Mouse (Mus musculus) forebrain, embryonic 16.5 days (tissue): ENCODE data around the gene Nxph4. TPM values are rescaled to one million over a fixed set of nuclear protein-coding genes. Genes with fewer than 3 reads are reported as not detected.

Source experiments
- ATAC-seq: fragments of 200-750 bp; cut with Nextera tagmentation; 2 replicates; pipeline ENCODE4 v1.8.0; 2017; ENCODE audit warnings: mild to moderate bottlenecking, moderate library complexity
- H3K27ac ChIP-seq: fragments of 300-500 bp; sonication (generic); 2 replicates; pipeline ENCODE4 v1.5.1; 2014; ENCODE audit warnings: low read length, control low read depth
- H3K27me3 ChIP-seq: fragments of 300-500 bp; sonication (generic); replicated peaks from 2 replicates; pipeline ENCODE4 v1.6.1; 2014; ENCODE audit warnings: low read length; ENCODE audit not compliant: control insufficient read depth, insufficient read depth
- H3K36me3 ChIP-seq: fragments of 300-500 bp; sonication (generic); 2 replicates; pipeline ENCODE4 v1.6.1; 2014; ENCODE audit not compliant: control insufficient read depth, insufficient read depth
- H3K4me1 ChIP-seq: fragments of 300-500 bp; sonication (generic); replicated peaks from 2 replicates; pipeline ENCODE4 v1.6.1; 2014; ENCODE audit warnings: low read length; ENCODE audit not compliant: control insufficient read depth, insufficient read depth
- H3K4me2 ChIP-seq: fragments of 300-500 bp; sonication (generic); 2 replicates; pipeline ENCODE4 v1.6.1; 2014; ENCODE audit warnings: mild to moderate bottlenecking, low read length, control low read depth
- H3K4me3 ChIP-seq: fragments of 300-500 bp; sonication (generic); replicated peaks from 2 replicates; pipeline ENCODE4 v1.5.1; 2014; ENCODE audit warnings: mild to moderate bottlenecking, low read length, control low read depth
- H3K9ac ChIP-seq: fragments of 300-500 bp; sonication (generic); replicated peaks from 2 replicates; pipeline ENCODE4 v1.6.1; 2014; ENCODE audit warnings: low read depth, low read length, control low read depth
- H3K9me3 ChIP-seq: fragments of 300-500 bp; sonication (generic); 2 replicates; pipeline ENCODE4 v1.6.1; 2016; ENCODE audit warnings: low read length; ENCODE audit not compliant: control insufficient read depth
- WGBS: fragments of 180-500 bp; shearing (Covaris S2); extraction: QIAGEN DNeasy Blood & Tissue Kit; methylation state at CpG from one replicate; pipeline ENCODE4 v1.1.7; 2014; 5-methylcytosine and 5-hydroxymethylcytosine counted together
- polyA plus RNA-seq: library from polyadenylated mRNA; unstranded; fragments of >200 nt; fragmentation: Nextera tagmentation; extraction: Ambion mirVana; gene quantifications from 2 replicates; pipeline ENCODE4 v1.2.1, GENCODE M21; 2015

Gene Nxph4
- polyA plus RNA-seq, 1 experiment from 2014 or later, result 36.0 TPM

DNA sequence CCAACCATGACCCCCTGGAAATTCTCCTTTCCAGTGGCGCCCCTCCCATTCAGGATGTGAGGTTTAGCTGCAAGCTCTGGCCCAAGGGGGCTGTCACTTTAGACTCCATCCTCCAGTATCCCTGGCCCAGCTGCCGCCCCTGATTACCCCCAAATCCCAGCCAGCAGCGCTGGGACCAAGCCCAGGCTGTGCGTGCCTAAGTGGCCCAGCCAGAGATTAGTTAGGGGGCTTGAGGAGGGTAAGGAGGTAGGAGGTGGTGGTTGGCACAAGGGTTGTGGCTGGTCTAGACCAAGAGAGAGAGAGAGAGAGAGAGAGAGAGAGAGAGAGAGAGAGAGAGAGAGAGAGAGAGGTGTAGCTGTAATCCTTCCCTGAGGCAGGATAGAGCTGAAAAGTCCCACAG is 2.8 kb downstream of the Nxph4 start:
- Histone ChIP-seq H3K4me1 (peaks cover 52% of the 10 kb centered on the region), H3K4me3 (peak overlapping the region; percentile 30), H3K36me3 (no peaks in the 10 kb centered on the region), H3K4me2 (peak overlapping the region; percentile 25), H3K9me3 (no peaks in the 10 kb centered on the region), H3K27me3 (peaks cover 50% of the 10 kb centered on the region), H3K9ac (no peak overlapping the region), H3K27ac (no peak overlapping the region)
- 1% methylated on average over 4 of the region's 4 CpGs for WGBS
- ATAC-seq, result no peak

DNA sequence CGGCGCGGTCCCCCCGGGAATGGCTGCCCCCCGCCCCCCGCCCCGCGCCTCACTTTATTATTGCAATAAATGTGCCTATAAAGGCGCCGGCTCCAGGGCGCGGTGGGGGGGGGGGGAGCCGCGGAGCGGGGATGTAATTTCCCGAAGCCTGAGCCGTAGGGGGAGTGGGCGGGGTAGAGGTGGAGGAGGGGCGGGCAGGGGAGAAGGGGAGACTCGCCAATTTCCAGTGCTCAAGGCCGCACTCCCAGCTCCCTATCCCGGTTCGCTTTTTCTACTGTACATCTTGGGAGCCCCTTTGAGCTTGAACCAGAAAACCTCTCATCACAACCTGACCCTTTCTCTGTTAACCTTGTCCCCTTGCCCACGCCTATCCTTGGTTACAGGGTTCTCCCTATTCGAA is 3.4 kb downstream of the Nxph4 start:
- under 1% methylated on average over 19 of the region's 25 CpGs for WGBS
- Histone ChIP-seq H3K4me3 (peak overlapping the region; percentile 30), H3K27me3 (peaks cover 54% of the 10 kb centered on the region), H3K4me2 (peak overlapping the region; percentile 59), H3K36me3 (no peaks in the 10 kb centered on the region), H3K9ac (peak overlapping the region; percentile 16), H3K27ac (no peak overlapping the region), H3K9me3 (no peaks in the 10 kb centered on the region), H3K4me1 (peaks cover 53% of the 10 kb centered on the region)
- ATAC-seq, result no peak

DNA sequence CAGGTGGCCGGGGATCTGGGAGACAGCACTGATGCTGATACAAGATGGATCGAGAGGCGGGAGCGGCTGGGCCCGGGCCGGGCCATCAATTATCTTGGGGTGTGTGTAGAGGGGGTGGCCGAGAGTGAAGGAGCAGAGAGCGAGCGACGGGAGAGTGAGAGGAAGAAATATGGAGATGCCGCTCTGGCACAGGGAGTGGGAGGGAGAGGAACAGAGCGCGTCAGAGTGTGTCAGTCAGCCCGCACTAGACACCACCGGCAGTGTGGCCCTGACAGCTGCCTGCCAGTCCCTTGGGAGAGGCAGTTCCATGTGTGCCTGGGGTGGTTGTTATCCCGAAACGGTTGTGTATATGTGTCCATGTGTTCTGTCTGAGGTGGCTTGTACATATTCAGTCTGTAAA is 6.9 kb downstream of the Nxph4 start:
- Histone ChIP-seq H3K9me3 (no peaks in the 10 kb centered on the region), H3K27ac (no peak overlapping the region), H3K4me2 (0 out of 2 replicates have a peak overlapping the region, but pooled peaks have one; percentile 15), H3K4me1 (peaks cover 48% of the 10 kb centered on the region), H3K36me3 (no peaks in the 10 kb centered on the region), H3K4me3 (no peak overlapping the region), H3K9ac (no peak overlapping the region; the same call in 1 of the 2 replicates), H3K27me3 (peaks cover 54% of the 10 kb centered on the region)
- 6% methylated on average over 17 of the region's 17 CpGs for WGBS
- ATAC-seq, result peak; percentile 25; the same call in 1 of the 2 replicates

DNA sequence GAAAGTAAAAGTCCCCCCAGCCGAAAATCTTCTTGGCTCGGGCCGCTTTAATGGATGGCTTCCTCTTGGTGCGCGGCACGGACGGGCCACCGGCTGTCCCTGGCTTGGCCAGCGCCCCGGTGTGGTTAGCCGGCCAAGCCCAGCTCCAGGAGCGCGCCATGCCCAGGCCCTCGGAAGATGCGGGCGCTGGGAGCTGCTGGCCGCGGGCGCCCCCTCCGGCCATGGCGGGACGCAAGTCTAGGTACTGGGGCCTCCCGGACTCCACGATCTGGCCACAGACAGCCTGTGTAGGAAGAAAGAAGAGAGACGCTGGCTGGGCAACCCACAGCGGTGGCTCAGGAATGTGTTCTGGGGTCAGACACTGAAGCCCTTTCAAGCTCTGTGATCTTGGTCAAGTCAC is 7.7 kb downstream of the Nxph4 start:
- no peak overlapping the region for H3K27ac ChIP-seq
- no peak overlapping the region for H3K4me3 ChIP-seq
- peaks cover 50% of the 10 kb centered on the region for H3K4me1 ChIP-seq
- H3K9me3 ChIP-seq, result no peaks in the 10 kb centered on the region
- H3K9ac ChIP-seq, result peak overlapping the region; percentile 7; the same call in 1 of the 2 replicates
- no peak for ATAC-seq
- peaks cover 51% of the 10 kb centered on the region for H3K27me3 ChIP-seq
- no peaks in the 10 kb centered on the region for H3K36me3 ChIP-seq
- WGBS, result under 1% methylated on average over 26 of the region's 26 CpGs
- peak overlapping the region; percentile 31 for H3K4me2 ChIP-seq

DNA sequence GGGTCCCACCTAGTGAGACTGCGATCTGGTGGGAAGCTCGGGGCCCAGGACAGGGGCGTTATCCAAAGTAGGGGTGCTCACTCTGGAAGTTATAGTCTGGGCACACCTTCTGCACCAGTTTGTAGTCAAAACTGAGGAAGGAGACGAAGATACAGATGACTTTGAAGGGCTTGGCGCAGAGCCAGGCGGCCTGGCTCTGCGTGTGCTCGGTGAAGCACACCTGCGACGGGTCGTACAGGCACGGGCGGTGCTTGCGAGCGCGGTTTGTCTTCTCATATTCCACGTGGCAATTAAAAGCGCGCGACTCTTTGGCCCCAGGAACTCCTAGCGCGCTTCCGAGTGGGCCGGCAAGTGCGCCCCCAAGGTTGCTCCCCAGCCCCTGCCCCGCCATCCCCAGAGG is 8.3 kb downstream of the Nxph4 start:
- no peak overlapping the region for H3K4me3 ChIP-seq
- H3K27me3 ChIP-seq, result peaks cover 48% of the 10 kb centered on the region
- peaks cover 51% of the 10 kb centered on the region for H3K4me1 ChIP-seq
- no peaks in the 10 kb centered on the region for H3K36me3 ChIP-seq
- no peaks in the 10 kb centered on the region for H3K9me3 ChIP-seq
- 0 out of 2 replicates have a peak overlapping the region, but pooled peaks have one; percentile 7 for H3K9ac ChIP-seq
- WGBS, result 2% methylated on average over 26 of the region's 26 CpGs
- H3K4me2 ChIP-seq, result peak overlapping the region; percentile 31
- H3K27ac ChIP-seq, result no peak overlapping the region
- no peak for ATAC-seq

DNA sequence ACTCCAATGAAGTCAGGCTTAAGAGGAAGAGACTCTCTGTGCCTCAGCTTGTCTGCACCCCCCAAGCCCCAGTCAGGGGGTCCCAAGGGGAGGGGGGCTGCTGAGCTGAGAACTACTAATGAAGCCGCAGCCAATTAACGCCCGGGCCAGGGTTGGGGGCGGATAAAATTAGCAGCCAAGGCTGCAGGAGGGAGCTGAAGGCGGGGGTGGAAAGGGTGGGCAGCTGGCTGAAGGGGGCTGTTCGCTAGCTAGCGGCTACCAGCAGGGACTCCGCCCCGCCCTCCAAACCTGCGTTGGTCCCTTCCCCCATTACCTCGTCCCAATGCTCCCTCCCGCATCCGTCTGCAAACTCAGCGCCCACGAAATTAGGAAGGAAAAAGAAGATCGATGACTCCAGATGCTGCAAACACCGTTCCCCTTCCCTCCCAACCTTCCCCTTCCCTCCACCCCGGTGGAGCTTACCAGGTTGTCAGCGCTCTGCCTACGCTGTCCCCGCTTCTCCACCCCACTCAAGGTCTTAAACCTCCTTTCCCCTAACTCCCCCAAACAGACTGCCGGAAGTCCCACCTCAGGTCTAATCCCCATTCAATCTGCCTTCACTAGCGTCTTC is 9.6 kb downstream of the Nxph4 start:
- Histone ChIP-seq H3K4me3 (no peak overlapping the region), H3K4me2 (no peak overlapping the region), H3K9me3 (no peaks in the 10 kb centered on the region), H3K9ac (no peak overlapping the region), H3K27me3 (peaks cover 40% of the 10 kb centered on the region), H3K36me3 (no peaks in the 10 kb centered on the region), H3K27ac (no peak overlapping the region), H3K4me1 (peaks cover 46% of the 10 kb centered on the region)
- no peak for ATAC-seq
- 2% methylated on average over 22 of the region's 23 CpGs for WGBS

DNA sequence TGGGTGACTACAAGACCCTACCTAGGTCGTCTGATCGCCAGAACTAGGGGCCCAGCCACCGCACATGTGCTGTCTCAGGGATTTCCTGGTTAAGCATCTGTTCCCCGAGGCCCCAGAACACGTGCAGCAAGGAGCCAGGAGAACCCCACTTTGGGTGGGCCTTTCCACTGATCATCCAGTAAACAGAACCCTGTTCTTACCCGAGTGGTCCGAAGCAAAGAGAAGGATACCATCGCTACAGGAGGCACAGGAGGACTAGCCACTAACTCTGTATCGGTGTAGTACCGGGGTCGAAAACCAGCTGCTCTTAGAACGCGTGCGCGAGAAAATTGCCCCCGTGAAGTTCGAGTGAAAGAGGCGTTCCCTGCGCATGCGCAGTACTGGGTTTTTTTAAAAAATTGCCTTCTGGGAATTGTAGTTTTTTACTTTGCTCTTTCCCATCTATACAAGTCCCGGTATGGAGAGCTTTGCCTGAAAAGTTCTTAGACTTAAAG is 12.2 kb downstream of the Nxph4 start, which contains the start of gene Shmt2:
Gene Shmt2 (minus strand): TSS at position 357 of the 494 bp plus-strand sequence.
- ATAC-seq, result peak; percentile 77
- Histone ChIP-seq H3K9ac (peak within 1 kb of the TSS; percentile 39), H3K9me3 (no peaks in the 10 kb centered on the region), H3K27me3 (peaks cover 18% of the 10 kb centered on the region), H3K4me1 (peaks cover 36% of the 10 kb centered on the region), H3K4me2 (peak within 1 kb of the TSS; percentile 58), H3K36me3 (peaks cover 2% of the 10 kb centered on the region; the same call in 1 of the 2 replicates), H3K4me3 (peak within 1 kb of the TSS; percentile 48), H3K27ac (no peak within 1 kb of the TSS)
- under 1% methylated on average over 21 of the region's 21 CpGs for WGBS

DNA sequence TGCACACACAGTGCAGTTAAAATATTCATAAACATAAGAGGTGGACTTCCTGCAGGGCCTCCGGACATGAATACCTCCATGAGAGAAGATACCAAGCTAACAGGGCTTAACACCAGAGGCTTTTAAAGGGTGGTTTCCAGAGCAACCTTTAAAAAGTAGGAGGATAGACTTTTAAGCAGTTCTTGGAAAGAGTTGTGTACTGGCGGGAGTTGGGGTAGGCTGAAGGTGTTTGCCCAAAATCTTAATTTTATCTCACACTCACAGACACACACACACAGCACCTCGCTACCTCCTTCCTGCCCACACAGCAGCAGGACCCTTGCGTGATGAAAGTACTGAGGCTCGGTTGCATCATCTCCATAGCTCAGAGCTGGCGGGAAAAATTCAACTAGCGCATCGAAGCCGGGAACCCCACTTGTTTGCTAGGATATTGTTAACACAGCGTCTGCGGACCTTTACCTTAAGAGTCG is 12.7 kb downstream of the Nxph4 start:
- peaks cover 33% of the 10 kb centered on the region for H3K4me1 ChIP-seq
- H3K9ac ChIP-seq, result peak overlapping the region; percentile 39
- no peaks in the 10 kb centered on the region for H3K9me3 ChIP-seq
- H3K4me2 ChIP-seq, result peak overlapping the region; percentile 58
- H3K27me3 ChIP-seq, result peaks cover 16% of the 10 kb centered on the region
- peaks cover 2% of the 10 kb centered on the region; the same call in 1 of the 2 replicates for H3K36me3 ChIP-seq
- no peak overlapping the region for H3K27ac ChIP-seq
- no peak; the same call in 1 of the 2 replicates for ATAC-seq
- H3K4me3 ChIP-seq, result peak overlapping the region; percentile 48
- WGBS, result 7% methylated on average over 12 of the region's 12 CpGs

DNA sequence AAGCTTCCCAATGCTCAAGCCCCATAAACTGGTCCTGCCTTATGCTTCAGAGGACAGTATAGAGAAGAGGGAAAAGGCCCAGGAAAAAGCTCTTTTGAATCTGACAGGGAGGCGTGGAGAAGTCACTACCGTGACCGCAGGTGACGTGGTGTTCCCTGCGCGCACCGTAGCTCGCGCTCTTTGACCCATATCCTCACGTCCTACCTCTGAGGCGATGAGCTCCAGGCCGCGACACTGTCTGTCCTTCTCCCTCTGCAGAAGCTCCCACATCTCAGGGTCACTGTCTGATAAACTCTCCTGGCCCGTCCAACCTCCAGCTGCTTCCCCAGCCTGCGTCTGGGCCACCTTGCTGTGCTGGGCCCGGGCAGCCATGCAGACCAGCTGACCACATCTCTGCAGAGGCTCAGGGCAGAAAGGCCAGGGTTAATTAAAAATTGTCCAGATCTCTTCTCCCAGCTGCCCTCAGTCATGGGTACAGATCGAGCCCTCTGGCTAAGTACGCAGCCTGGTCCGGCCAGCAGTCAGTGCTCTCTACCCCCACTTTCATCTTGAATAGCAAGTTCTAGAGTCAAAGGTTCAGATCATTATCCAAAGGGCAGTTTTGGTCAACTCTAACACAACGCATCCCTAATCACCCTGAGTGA is 13.5 kb downstream of the Nxph4 start:
- 92% methylated on average over 20 of the region's 20 CpGs for WGBS
- peak overlapping the region; percentile 39 for H3K9ac ChIP-seq

More for the DNA sequence above, 13.5 kb downstream of the Nxph4 start:
- H3K27ac ChIP-seq, result no peak overlapping the region
- no peak overlapping the region for H3K4me3 ChIP-seq
- no peaks in the 10 kb centered on the region for H3K9me3 ChIP-seq
- peaks cover 10% of the 10 kb centered on the region for H3K27me3 ChIP-seq
- no peak for ATAC-seq
- peaks cover 27% of the 10 kb centered on the region for H3K4me1 ChIP-seq
- H3K4me2 ChIP-seq, result no peak overlapping the region
- peaks cover 2% of the 10 kb centered on the region; the same call in 1 of the 2 replicates for H3K36me3 ChIP-seq
